Mouse (Mus musculus): Measurements from ENCODE around the gene Vgll4.

DNA sequence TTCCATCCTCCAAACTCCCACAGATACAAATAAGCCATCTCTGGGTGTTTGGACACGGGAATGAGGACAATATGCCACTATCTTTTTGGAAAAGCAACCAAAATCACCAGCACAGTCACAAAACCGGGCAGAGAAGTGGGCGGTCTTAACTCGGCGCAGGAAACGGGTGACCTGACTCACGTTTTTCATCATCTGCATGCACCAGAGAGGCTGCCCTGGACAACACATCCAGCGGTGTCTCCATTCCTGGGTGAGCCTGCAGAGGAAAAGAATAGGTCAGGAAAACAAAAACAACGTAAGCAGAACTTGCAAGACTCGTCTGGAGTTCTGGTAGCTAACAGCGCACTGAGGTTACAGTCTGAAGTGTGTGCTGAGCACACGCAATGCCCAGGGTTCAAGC is 12.0 kb downstream of the Vgll4 start:
- no peak for TF ChIP-seq CTCF (IDR thresholded peaks at IDR 0.05; ENCODE audit: low read depth)
- no peak for TF ChIP-seq EP300 (IDR thresholded peaks at IDR 0.05; ENCODE audit: low read depth)
